Mouse (Mus musculus): ENCODE measurements around the gene Dnajb2.

- TF ChIP-seq POLR2A (IDR thresholded peaks at IDR 0.05; ENCODE audit: insufficient read depth, low read length) (no peak), CTCF (IDR thresholded peaks at IDR 0.05; ENCODE audit: low read depth, low read length) (no peak)
Measured at GRCm38 (mm10) chr1:75289888-75290431, 53.8 kb downstream of the Dnajb2 start.
